14 mouse cellular contexts compared by ENCODE assay signal in the genomic region with DNA sequence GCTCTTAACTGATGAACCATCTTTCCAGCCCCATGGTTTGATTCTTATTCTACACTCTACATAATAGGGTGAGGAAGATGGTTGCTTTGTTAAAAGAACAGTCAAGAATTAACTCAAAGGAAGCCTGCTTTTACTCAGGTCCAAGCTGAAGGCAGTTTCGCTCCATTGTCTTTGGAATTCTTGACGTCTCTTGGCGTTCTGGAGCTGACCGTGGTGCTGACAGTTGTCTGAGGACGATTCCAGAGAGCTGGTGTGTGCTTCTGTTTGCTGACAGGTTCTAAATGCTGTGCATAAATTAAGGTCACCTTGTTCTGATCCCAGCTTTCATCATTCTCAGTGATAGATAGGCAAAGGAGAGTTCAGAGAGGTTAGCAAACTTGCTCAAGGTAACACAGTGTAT.
DNase-seq lines count a peak whose midpoint lies in the region; ATAC-seq and TF ChIP-seq lines count a peak whose summit lies in the region.
"Had no signal": no experiment of that assay in that cellular context is flagged by ENCODE, and none has a peak within 500 bp of the region (broad histone marks: within the 10 kb centered on the region; RNA-seq: fewer than 3 reads in every experiment).

No protein-coding gene starts in this region.

- no peak overlapping the region for H3K27ac ChIP-seq in neural tube, embryonic 15.5 days (replicated peaks)
- H3K27ac ChIP-seq in limb, embryonic 10.5 days = no peak overlapping the region
- no peak overlapping the region for H3K27ac ChIP-seq in layer of hippocampus, adult 2 months
- H3K27ac ChIP-seq: forebrain, embryonic 13.5 days; kidney, embryonic 15.5 days; left cerebral cortex, adult 2 months; liver, embryonic 15.5 days had no signal

- no peak overlapping the region for H3K4me3 ChIP-seq in neural tube, embryonic 15.5 days (replicated peaks)
- H3K4me3 ChIP-seq in limb, embryonic 10.5 days = no peak overlapping the region
- H3K4me3 ChIP-seq in layer of hippocampus, adult 2 months = no peak overlapping the region
- H3K4me3 ChIP-seq: forebrain, embryonic 13.5 days; kidney, embryonic 15.5 days; left cerebral cortex, adult 2 months; liver, embryonic 15.5 days had no signal

- H3K4me2 ChIP-seq in neural tube, embryonic 15.5 days = no peak overlapping the region
- H3K4me2 ChIP-seq: forebrain, embryonic 13.5 days; kidney, embryonic 15.5 days; liver, embryonic 15.5 days had no signal

- DNase-seq in adrenal gland, postnatal 25 days = peak; percentile 24
- DNase-seq in adrenal gland, adult 2 months = no peak
- DNase-seq in neural tube, embryonic 10.5 days (ENCODE audit: extremely low spot score, low spot score) = peak; percentile 47
- peak; percentile 76 for DNase-seq in limb, embryonic 10.5 days (ENCODE audit: low spot score)
- DNase-seq in layer of hippocampus, postnatal 36 days = no peak
- DNase-seq in thymus, postnatal 0 days (ENCODE audit: low spot score) = no peak
- DNase-seq in layer of hippocampus, adult 2 months (ENCODE audit: low spot score in 2 of 2) = no peak
- DNase-seq: right cerebral cortex, postnatal 25 days had no signal

- no peaks in the 10 kb centered on the region for H3K36me3 ChIP-seq in neural tube, embryonic 15.5 days
- no peaks in the 10 kb centered on the region for H3K36me3 ChIP-seq in limb, embryonic 10.5 days
- H3K36me3 ChIP-seq: kidney, embryonic 15.5 days; liver, embryonic 15.5 days had no signal

- ATAC-seq in neural tube, embryonic 15.5 days (ENCODE audit: low FRiP score) = no peak
- ATAC-seq: forebrain, embryonic 13.5 days; Patski had no signal

- WGBS in neural tube, embryonic 15.5 days = 39% methylated on average over 5 of the region's 5 CpGs
- WGBS in limb, embryonic 10.5 days = 24% methylated on average over 5 of the region's 5 CpGs

- no peaks in the 10 kb centered on the region for H3K27me3 ChIP-seq in neural tube, embryonic 15.5 days (replicated peaks)
- H3K27me3 ChIP-seq in limb, embryonic 10.5 days (ENCODE audit: low read depth, poor library complexity, severe bottlenecking) = no peaks in the 10 kb centered on the region
- H3K27me3 ChIP-seq: forebrain, embryonic 13.5 days; kidney, embryonic 15.5 days; liver, embryonic 15.5 days; Patski had no signal

- H3K4me1 ChIP-seq in neural tube, embryonic 15.5 days = no peaks in the 10 kb centered on the region
- no peaks in the 10 kb centered on the region for H3K4me1 ChIP-seq in limb, embryonic 10.5 days
- H3K4me1 ChIP-seq: kidney, embryonic 15.5 days; liver, embryonic 15.5 days had no signal

- no peak overlapping the region for H3K9ac ChIP-seq in neural tube, embryonic 15.5 days (replicated peaks)
- H3K9ac ChIP-seq: forebrain, embryonic 13.5 days; kidney, embryonic 15.5 days; liver, embryonic 15.5 days had no signal

- no peak for TF ChIP-seq CTCF in layer of hippocampus, adult 2 months (conservative IDR thresholded peaks at IDR 0.05)

- no peaks in the 10 kb centered on the region for H3K9me3 ChIP-seq in neural tube, embryonic 15.5 days (replicated peaks)
- H3K9me3 ChIP-seq in limb, embryonic 10.5 days (replicated peaks) = no peaks in the 10 kb centered on the region
- H3K9me3 ChIP-seq: forebrain, embryonic 13.5 days; kidney, embryonic 15.5 days; liver, embryonic 15.5 days had no signal

Comparison
In these comparisons a context has a peak if more than half of its experiments do, and no peak if none do; other contexts are left out.
1. DNase-seq: peak in adrenal gland, postnatal 25 days (single experiment), neural tube, embryonic 10.5 days (single experiment) and limb, embryonic 10.5 days (single experiment); none in adrenal gland, adult 2 months (single experiment), layer of hippocampus, postnatal 36 days (0 of 2), thymus, postnatal 0 days (single experiment) and layer of hippocampus, adult 2 months (0 of 2).